Mouse (Mus musculus) left cerebral cortex, adult 8-10 months (tissue): ENCODE measurements around the gene Map3k9. TPM values are rescaled to one million over a fixed set of nuclear protein-coding genes. Genes with fewer than 3 reads are reported as not detected.

Experiments
- DNase-seq, 2 experiments: peaks; one replicate each; pipeline ENCODE4 v3.0.0; 2022; ENCODE audit warnings: low spot score in 2 of 2
- total RNA-seq, 4 experiments: library from RNA; stranded (reverse); gene quantifications; 2 replicates each; pipeline ENCODE4 v1.2.4; 2022

Map3k9 gene
- 10 to 100 TPM; 52.5 to 60.7 (median 55.2) TPM for total RNA-seq

GRCm38 (mm10) chr12:81781105-81781909 is at the start of gene Map3k9:
TSS of gene Map3k9 (minus strand) at chr12:81781175.
- peak; percentile 88 to 93 for DNase-seq

- DNase-seq, result no peak
Observed at GRCm38 (mm10) chr12:81828355-81828754, 47.4 kb upstream of the Map3k9 start.

DNA sequence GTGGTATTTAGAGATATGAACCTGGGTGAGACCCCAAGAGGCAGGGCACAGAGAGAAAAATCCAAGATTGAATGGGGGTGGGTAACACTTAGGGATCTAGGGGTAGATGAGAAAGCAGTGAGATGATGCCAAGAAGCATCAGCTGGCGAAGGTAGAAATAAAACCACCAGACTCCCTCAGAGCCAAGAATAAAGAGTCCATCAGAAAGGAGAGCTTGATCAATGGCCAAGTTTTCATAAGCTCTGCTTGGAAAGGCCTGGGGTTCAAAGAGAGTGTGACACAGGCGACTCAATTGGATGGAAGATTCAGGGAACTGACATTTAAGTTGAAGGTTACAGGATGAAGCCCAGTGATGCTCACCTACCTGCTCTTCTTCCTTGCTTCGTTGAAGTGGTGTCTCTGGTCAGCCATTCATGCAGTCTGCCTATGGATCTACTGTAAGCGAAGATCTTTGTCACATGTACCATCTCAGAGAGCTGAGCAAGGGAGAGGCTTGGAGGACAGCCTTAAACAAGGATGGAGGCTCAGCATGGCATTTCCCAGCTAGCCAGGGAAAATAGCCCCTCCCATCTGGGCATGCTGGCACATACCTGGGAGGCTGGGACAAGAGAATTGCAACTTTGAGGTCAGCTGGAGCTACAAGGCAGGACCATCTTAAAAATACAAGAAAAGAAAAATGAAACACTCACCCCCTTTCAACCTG is 42.0 kb upstream of the Map3k9 start:
- DNase-seq, result no peak

DNA sequence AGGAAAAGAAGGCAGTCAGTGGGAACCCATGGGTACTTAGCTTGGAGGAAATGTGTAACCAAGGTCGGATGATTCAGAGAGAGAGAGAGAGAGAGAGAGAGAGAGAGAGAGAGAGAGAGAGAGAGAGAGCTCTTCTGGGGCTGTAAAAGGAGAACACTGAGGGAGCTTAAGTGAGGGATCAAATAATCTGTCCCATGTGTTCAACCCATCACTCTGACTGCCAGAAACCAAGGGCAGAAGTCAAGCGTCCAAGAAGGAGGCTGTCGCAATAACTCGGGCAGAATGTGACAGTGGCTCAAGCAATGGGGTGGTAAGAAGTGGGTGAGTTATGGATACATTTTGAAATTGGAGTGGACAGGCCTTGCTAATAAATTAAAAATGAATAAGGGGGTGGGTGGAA is 41.2 kb upstream of the Map3k9 start:
- DNase-seq, result no peak

DNA sequence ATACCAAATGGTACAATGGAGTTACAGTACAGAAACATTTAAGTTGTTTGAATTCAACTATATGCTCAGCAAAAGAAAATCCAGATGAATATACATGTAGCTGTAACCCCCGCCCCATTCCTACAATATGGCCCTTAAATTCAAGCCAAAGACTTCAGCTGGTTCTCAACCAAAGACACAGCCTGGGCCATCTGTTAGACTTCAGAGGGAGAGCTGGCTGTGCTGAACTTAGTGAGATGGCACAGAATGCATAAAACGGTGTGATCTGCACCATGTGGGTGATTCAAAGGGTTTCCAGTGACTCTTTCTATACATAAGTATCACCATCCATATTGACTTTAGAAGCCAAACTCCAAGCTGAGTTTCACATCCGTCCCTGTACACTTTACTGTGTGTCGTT is 39.7 kb upstream of the Map3k9 start:
- peak in 1 of 2 experiments; percentile 57 for DNase-seq

- DNase-seq, result no peak
Observed at GRCm38 (mm10) chr12:81817126-81817505, 36.1 kb upstream of the Map3k9 start.

GRCm38 (mm10) chr12:81816330-81817125 is 35.6 kb upstream of the Map3k9 start:
- DNase-seq, result no peak

DNA sequence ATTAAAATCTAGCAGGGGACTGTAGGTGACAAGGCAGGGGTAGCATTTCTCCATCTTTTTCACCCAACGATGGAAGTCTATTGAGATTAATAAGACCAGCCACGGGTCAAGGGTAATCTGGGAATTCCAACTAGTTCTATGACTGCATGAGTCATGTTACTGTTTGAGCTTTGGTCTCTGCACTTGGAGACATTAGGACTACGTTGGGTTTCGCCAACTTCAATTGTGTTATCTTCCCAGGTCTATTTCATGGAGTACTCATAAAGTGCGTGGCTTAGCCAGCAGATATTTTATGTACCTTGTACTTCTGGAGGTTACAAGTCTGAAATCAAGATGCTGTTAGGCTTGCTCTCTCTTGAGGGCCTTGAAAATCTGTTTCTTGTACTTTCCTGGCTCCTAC is 33.8 kb upstream of the Map3k9 start:
- DNase-seq, result no peak

DNA sequence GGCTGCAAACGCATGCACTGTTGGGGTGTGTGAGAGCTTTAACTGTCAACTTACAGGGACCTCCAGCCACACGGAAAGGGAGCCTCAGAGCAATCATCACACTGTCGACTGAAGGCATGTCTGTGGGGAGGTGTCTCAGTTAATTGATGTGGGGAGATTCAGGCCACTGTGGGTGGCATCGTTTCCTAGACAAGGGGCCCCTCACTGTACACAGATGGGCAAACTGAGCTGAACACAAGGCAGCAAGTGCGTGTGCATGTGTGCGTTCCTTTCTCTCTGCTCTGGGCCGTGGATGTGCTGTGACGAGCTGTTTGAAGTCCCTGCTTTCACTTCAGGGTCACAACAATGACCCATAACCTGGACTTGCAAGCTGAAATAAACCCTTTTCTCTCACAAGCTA is 29.4 kb upstream of the Map3k9 start:
- no peak for DNase-seq

DNA sequence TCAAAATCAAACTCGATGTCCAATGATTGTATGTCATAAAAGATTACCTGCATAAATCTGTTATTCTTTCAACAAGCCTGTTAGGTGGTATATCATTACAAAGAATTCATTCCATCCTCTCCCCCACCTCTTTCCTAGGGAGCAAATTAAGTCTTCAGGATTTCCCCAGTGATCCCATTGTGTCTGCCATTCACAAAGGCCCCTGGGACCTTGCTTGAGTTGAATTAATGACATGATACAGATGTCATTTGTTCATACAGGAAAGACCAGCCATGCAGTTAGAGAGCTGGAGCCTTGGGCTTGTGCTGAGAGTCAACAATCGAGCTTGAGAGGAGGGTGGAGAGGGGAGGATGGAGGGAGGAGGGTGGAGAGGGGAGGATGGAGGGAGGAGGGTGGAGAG is 27.6 kb upstream of the Map3k9 start:
- no peak for DNase-seq

DNA sequence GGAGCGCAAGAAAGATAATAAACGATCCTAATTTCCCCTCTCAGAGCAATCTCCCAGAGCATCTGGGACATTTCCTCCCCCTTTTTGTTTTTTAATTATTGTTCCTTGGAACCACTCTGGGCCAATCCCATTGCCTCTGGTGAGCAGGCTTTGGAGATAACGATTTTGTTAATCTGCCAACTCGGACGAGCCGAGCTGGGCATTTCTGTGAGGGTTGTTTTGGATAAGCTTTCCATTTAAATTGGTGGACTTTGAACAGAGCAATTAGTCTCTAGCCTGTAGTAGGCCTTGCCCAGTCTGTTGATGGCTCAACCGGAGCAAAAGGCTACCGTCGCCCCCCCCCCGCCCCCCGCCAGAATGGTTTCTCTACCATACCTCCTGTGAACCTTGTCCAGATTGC is 27.0 kb upstream of the Map3k9 start:
- DNase-seq, result no peak

DNA sequence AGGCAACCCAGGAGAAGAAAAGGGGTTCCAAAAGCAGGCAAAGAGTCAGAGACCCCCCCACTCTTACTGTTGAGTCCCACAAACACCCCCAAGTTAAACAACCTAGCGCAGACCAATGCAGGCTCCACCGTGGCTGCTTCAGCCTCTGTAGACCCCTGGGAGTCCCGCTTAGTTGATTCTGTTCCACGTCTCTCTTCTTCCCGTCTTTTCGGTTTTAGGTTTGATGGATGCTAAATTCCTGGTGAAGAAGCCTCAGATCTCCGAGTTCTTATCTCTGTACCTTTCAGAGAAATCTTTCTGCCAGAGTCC is 26.5 kb upstream of the Map3k9 start:
- no peak for DNase-seq

GRCm38 (mm10) chr12:81806759-81807528 is 26.0 kb upstream of the Map3k9 start:
- DNase-seq, result no peak

DNA sequence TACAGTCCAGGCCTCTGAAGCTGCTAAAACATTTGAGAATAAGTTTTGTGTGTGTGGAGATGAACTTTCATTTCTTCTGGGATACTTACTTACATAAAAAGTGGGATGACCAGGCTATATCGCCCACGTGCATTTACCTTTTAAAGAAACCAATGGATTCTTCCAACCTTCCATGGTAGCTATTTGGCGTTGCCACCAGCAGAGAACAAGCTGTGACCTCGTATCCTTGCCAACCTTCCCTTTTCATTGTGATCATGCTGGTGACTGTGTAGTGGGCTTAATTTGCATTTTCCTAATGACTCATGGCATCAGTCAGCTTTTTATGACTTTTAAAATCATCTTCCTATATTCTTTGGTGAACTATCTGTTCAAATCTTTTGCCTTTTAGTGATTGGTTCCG is 25.1 kb upstream of the Map3k9 start:
- DNase-seq, result no peak

DNA sequence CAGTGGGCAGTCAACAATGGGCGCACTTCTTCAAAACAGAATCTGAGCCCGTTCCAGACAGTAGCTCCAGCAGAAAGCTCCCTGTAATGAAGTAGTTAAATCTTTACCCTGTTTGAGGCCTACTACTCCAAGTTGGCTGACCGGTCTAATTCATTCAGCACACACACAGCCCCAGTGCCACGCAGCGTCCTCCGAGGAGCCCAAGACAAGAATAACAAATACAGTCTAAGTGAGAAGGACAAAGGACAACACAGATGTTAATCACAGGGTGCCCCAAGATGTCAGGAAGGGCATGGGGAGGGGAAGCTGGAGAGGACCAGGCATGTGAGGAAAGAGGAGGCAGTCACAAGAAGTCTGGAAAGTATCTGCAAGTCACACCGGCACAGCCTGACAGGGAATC is 22.8 kb upstream of the Map3k9 start:
- DNase-seq, result no peak

DNA sequence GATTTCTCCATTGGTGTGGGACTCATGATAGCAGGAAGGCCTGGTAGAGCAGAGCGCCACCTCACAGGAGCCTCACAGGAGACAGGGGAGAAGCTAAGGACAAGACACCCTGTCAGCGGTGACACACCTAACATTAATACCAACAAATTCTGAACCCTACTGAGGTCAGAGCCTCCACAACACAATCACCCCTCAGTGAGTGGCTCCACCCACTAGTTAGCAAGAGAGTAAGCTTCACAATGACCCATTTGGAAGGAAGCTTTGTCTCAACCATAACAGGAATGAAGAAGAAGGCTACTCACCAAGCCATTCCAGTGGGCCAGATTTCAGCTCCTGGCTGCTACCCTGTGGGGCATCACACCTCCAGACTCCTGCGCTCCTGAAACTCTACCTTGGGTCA is 22.0 kb upstream of the Map3k9 start:
- DNase-seq, result no peak

DNA sequence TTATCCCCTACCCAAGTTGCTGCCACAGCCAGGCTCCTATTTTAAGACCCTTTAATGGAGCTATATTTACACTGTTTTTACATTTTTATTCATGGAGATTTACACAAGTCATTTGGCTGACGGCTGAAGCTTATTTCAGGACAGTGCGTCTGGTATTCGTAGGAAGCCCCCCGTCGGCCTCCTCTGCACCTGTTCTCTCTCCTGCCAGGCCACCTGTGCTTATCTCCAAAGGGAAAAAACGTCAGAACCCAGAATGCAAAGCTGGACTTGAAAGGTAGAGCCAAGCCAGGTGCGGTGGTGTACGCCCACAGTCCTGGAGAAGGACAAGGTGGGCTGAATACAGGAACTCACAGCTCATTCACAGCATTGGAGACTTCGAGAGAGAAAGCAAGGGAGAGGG is 20.2 kb upstream of the Map3k9 start:
- no peak for DNase-seq

GRCm38 (mm10) chr12:81796541-81796940 is 15.6 kb upstream of the Map3k9 start:
- DNase-seq, result peak in 1 of 2 experiments; percentile 76

- no peak for DNase-seq
Observed at GRCm38 (mm10) chr12:81792511-81793218, 11.7 kb upstream of the Map3k9 start.

DNA sequence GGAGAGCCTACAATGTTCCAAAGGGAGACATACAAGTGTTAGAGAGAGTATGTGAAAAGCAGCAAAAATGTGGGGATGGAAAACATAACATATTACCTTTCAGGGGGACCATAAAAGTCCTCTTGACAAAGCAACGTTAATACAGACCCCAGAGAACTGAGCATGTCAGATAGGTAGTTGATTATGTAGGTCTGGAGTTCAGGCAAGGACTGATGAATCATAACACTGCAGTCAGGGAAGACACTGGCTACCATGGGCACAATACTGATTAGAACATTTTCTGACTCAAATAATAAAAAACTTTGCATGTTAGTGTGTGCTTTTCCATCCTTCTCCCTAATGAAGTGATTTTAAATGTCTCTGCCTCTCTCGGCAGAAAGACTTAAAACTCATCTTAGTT is 8.5 kb upstream of the Map3k9 start:
- no peak for DNase-seq

- DNase-seq, result peak; percentile 79 to 92
Observed at GRCm38 (mm10) chr12:81788672-81789084, 7.7 kb upstream of the Map3k9 start.
